Mouse (Mus musculus): ENCODE data around the gene Lin7a.

Gene Lin7a

GRCm38 (mm10) chr10:107323865-107324264, 52.4 kb downstream of the Lin7a start:
- no peak for DNase-seq (ENCODE audit: low spot score)

GRCm38 (mm10) chr10:107325558-107325957, 54.1 kb downstream of the Lin7a start:
- DNase-seq (ENCODE audit: low spot score), result no peak

- DNase-seq (ENCODE audit: low spot score), result no peak
Measured at GRCm38 (mm10) chr10:107339524-107339923, 68.0 kb downstream of the Lin7a start.

GRCm38 (mm10) chr10:107341151-107341550, 69.7 kb downstream of the Lin7a start:
- DNase-seq (ENCODE audit: low spot score), result no peak

DNA sequence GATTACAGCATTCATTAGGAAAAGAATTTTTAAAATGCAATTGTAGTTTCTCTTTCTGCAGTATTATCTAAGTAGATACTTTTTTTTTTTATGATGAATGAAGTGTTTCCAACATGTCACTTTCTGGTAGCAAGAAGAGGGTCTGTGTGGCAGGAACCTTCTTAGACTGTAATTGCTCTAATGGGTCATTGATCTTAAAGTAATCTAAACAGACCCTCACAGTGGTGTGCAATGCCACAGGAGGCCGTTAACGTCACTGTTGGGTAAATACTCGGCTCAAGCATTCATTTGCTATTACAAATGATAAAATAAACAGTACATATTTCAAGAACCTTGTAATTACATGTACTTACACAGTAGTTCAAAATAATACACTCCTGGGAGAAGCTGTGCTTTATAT, 72.7 kb downstream of the Lin7a start:
- no peak for DNase-seq (ENCODE audit: low spot score)

GRCm38 (mm10) chr10:107347842-107348241, 76.4 kb downstream of the Lin7a start:
- no peak for DNase-seq (ENCODE audit: low spot score)

GRCm38 (mm10) chr10:107351696-107352485, 80.4 kb downstream of the Lin7a start:
- no peak for DNase-seq (ENCODE audit: low spot score)

DNA sequence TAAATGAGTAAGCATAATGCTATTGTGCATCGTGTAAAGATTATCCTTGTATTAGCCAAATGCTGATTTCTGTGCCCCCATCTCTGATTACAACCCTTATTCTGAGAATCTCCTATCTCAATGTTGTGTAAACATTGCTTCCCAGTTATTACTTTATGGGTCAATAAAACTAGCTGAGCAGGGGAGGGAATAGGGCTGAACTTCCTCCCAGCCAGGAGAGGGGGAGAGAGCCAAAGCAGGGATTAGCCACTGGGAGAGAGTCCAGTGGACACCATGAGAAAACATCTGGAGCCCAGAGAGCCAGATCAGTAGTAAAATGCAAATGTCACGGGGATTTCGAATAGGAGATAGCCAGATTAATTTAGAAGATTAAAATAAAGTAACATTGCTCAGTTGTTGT, 82.0 kb downstream of the Lin7a start:
- DNase-seq (ENCODE audit: low spot score), result no peak

- no peak for DNase-seq (ENCODE audit: low spot score)
Measured at GRCm38 (mm10) chr10:107358443-107359040, 87.1 kb downstream of the Lin7a start.

- DNase-seq (ENCODE audit: low spot score), result no peak
Measured at GRCm38 (mm10) chr10:107359296-107359695, 87.8 kb downstream of the Lin7a start.

DNA sequence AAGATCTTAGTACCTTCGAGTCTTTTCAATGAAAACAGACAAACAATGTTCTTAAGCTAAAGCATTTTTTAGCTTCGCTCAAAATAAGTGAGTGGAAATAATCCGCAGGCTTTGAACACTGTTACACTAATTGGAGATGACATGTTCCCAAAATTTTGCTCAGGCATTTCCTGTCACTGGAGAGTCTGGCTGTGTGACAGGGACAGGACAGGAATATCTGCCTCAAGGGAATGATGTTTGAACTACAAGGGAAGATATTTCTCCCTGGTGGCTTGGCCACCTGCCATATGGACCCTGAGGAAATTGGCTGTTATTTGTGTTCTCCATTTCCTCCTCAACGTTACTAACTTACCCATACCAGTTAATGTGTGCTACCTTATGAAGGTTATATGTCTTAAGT, 90.1 kb downstream of the Lin7a start:
- DNase-seq (ENCODE audit: low spot score), result no peak

DNA sequence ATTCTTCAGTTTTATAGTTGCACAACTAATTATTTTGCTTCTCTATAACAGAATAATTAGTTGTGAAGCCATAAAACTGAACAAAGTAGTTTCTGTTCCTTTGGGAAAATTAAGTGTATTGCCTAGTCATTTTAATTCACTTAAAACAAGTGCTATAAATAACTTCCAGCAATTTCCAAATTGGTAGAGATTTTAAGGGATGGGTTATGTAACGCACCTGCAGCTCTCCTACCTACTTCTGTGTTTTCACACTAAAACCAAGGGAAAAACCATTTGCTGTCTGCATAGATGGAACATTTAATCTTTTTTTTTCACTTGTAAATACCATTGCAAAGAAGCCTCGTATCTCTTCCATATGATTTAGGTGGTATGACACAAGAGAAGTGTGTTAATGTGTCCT, 90.5 kb downstream of the Lin7a start:
- no peak for DNase-seq (ENCODE audit: low spot score)

DNA sequence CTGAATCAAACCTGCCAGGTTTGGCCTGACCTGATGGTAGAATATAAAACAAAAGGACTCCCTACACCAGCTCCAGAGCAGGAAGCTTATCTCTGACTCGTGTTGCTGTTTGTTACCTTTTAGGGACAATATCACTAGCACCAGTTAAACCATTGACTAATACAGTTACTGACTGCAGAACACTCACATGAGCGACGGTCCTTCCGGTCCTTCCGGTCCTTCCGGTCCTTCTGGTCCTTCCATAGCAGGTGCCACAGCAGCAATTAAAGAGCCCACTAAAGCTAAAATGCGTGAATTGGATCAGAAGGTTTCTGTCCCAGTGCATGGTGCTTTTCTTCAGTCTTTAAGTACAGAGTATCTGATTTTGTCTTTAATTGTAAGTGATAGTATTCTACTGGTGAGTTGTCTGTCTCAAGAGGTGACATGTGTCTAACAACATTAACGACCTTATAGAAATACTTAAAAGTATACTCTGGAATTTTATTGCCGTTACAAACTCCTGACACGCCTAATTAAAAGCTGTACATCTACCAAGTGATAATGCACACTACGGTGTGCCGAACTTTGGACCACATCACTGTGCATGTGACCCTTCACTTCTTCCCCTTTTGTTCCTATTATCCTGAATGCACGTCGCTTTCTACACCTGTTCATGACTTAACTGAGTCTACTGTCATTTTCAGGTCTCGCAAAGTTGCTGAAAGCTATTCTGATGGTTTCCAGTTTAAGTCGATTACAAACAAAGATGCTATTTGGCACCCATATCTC, 91.7 kb downstream of the Lin7a start:
- no peak for DNase-seq (ENCODE audit: low spot score)

GRCm38 (mm10) chr10:107377218-107377617, 105.7 kb downstream of the Lin7a start:
- no peak for DNase-seq (ENCODE audit: low spot score)

DNA sequence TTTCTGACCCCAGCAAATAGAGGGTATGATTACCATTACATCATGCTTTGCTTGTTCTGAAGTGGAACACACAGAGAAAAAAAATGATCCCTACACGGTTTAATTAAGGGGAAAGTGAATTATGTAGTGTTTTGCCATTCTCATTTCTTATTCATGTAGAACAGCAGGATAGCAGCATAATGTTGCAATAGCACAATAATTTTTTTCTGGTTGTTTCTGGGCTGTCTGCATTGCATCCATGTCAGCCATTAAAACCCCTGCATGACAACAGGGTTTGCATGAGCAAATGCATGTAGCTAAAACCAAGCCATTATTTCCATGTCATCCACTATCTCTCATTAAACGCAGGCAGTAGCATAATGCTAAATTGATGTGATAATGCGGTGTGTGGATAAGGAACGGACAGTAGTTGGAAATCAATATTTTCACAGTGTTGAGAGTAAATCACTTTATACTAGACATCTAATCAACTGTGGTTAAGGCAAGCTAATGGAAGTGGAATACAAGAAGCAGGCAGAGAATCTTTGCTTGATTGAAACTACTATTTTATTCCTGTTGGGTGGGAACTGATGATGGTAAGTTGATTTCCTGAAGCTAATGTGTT, 109.8 kb downstream of the Lin7a start:
- DNase-seq (ENCODE audit: low spot score), result no peak

DNA sequence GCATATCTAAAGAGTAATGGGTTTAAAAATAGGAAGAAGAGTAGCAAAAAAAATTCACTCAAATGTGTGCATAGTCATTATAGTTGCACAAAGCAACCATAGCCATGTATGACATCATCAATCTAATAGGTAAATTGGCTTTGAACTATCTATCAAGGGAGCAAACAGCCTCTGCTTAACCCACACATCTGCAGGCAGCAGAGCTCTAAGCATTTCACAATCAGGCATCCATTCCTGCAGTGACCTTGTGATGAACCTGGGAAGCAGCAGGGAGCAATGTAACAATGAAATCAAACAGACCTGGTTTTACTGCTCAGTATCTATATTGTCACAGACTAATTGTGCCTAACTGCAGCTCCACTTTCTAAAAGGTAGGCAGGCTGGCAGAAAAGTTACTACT, 112.3 kb downstream of the Lin7a start:
- no peak for DNase-seq (ENCODE audit: low spot score)

DNA sequence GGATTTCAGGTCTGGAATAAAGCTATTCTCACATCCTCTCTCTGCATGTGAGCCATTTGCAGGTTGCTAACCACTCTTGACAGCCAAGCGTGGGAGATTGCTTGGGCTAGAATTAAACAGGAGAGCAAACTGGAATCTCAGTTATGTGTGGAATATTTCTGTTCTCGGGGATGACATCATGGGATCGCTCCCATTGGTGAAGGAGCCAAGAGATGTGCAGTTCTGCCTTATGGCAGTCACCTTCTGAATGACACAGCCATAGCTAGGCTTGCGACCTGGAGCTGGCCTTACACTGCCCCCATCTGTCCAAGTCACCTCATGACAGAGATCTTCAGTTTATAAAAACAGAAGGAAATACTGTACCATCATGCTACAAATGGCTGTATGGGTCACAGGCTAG, 118.0 kb downstream of the Lin7a start:
- DNase-seq (ENCODE audit: low spot score), result no peak

DNA sequence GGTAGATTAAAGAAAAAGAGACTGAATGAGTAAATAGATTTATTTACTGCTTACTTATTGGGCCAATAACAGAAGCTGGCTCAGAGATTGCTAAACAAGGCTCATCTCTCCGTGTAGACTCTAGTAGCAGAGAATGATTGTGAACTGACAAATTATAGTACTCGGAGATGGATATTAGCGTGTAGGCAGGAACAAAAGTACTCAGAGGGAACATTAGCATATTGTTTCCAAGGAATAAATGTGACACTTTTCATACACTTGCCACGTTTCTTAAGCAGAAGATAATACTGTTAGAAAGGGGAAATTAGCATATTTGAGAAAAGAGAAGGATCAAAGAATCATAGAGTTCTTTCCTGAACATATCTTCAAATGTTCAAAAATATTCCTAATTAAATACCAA, 133.9 kb downstream of the Lin7a start:
- no peak for DNase-seq (ENCODE audit: low spot score)

DNA sequence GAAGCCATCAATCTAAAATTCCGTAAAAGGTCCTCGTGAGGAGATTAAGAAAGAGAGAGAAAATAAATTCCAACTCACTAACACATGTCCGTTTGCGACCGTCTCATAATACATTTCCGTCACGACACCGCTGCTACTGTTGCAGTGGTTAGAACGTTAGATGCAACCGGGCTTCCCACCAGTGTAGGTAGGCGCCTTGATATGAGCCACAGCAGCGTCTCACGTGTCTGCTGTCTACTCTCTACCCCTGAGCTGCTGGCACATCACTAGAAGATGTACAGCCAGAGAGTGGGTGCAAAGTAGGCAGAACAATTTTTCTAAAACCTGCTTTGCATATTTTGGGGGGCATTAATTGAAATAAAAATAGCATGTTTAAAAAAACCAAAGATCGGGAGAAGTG, 146.8 kb downstream of the Lin7a start:
- no peak for DNase-seq (ENCODE audit: low spot score)

- DNase-seq (ENCODE audit: low spot score), result no peak
Measured at GRCm38 (mm10) chr10:107436967-107437366, 165.5 kb downstream of the Lin7a start.

DNA sequence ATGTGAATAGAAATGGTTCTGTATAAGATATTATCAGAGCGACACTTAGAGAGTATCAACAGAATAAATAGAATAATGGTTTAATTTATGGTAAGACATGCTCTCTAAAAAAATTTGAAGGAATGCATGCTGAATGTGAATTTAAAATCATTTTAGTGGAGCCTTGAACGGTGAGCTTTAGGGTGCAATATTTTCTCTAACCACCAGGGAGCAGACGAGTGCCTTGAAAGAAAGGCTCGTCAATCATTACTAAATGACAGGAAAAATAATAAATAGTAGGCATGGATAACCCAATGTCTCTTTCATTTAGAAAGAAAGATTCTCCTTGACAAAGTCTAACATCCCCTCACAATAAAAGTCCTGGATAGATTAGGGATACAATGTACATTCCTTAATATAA, 171.3 kb downstream of the Lin7a start:
- DNase-seq (ENCODE audit: low spot score), result no peak

- DNase-seq (ENCODE audit: low spot score), result no peak
Measured at GRCm38 (mm10) chr10:107449496-107450330, 178.2 kb downstream of the Lin7a start.

Data from ovary, adult 18-20 months (tissue).